Mouse (Mus musculus): ENCODE results near the gene Gart.

DNA sequence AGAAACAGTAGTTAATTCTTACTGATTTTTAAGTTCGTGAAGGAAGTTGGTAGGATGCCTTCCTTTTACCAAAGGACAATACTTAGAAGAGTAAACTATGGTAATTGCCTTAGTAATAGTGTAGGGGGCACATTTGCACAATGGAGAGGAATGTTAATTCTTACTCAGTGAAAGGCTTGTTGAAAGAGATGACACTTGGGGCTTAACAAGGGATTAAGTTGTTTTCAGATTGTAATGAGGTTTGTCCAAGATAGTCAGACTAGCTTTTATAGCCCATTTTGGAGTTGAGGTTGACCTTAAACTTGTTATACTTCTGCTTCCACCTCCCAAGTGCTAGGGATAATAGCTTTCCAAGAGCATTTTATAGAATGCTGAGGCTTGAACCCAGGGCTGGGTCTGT lies 14.6 kb upstream of the Gart start:
- no peak for TF ChIP-seq CTCF (IDR thresholded peaks at IDR 0.05; ENCODE audit: control insufficient read depth, insufficient read depth, insufficient replicate concordance, low read depth, low read length)
- TF ChIP-seq POLR2A (IDR thresholded peaks at IDR 0.05; ENCODE audit: control insufficient read depth, low read depth, low read length) = no peak

Data from testis, adult 2 months (tissue).